Comparison of ENCODE assay signal across 9 mouse cellular contexts in genomic region chr13:55429226-55429888, GRCm38 (mm10). TPM values are rescaled to one million over a fixed set of nuclear protein-coding genes. Genes with fewer than 3 reads are reported as not detected.
DNase-seq lines count a peak whose midpoint lies in the region; ATAC-seq and TF ChIP-seq lines count a peak whose summit lies in the region.
"Had no signal": no experiment of that assay in that cellular context is flagged by ENCODE, and none has a peak within 500 bp of the region (broad histone marks: within the 10 kb centered on the region; RNA-seq: fewer than 3 reads in every experiment).

No protein-coding gene starts in this region.

- no peak for ATAC-seq in megakaryocyte-erythroid progenitor cell, adult 5-6 weeks (replicated peaks; ENCODE audit: low FRiP score, low TSS enrichment, poor library complexity, severe bottlenecking)

- TF ChIP-seq CTCF in left cerebral cortex, adult 2 months (IDR thresholded peaks at IDR 0.05): no peak

- no peak overlapping the region for H3K27ac ChIP-seq in left cerebral cortex, adult 2 months
- H3K27ac ChIP-seq: embryonic facial prominence, embryonic 15.5 days had no signal

- H3K4me3 ChIP-seq in left cerebral cortex, adult 2 months: no peak overlapping the region
- H3K4me3 ChIP-seq: embryonic facial prominence, embryonic 15.5 days had no signal

- DNase-seq in urinary bladder, adult 18-20 months (ENCODE audit: low spot score in 2 of 2): peak; percentile 30 to 73
- DNase-seq in urinary bladder, postnatal 10 days (ENCODE audit: low spot score): no peak
- DNase-seq in induced T-regulatory cell, adult 2 months (ENCODE audit: low read depth): peak; percentile 38
- peak; percentile 66 for DNase-seq in lung, postnatal 14 days
- DNase-seq in left cerebral cortex, adult 8-10 months (ENCODE audit: low spot score in 2 of 2): no peak
- no peak for DNase-seq in layer of hippocampus, postnatal 10 days (ENCODE audit: low spot score in 2 of 2)
- DNase-seq in left cerebral cortex, adult 2 months (ENCODE audit: extremely low spot score in 1 of 2, low spot score in 2 of 2): no peak

- intact Hi-C loops in left cerebral cortex, adult 2 months (cut with DNase I): no loop called here

RNA-seq across cellular contexts. Expression of gene F12, which starts 2.8 kb away (rescaled TPM):
- under 1 TPM; 0.39 to 0.98 (median 0.75) TPM for total RNA-seq in left cerebral cortex, adult 8-10 months (2022)
- total RNA-seq in layer of hippocampus, postnatal 10 days (2021): 1 to 10 TPM in 1 of 2 experiments, under 1 TPM in 1; 0.37 to 1.2 TPM
- not detected in 2 replicates for total RNA-seq in megakaryocyte-erythroid progenitor cell, adult 5-6 weeks (2014; fragmentation: Nextera tagmentation)
- total RNA-seq in megakaryocyte-erythroid progenitor cell, adult 5-6 weeks (2017): not detected in 2 replicates
- 1 to 10 TPM in 1 of 2 experiments, under 1 TPM in 1; 0.95 to 1.3 TPM for total RNA-seq in left cerebral cortex, adult 2 months (2021)

RNA-seq across cellular contexts. Expression of gene Pfn3, which starts 14.3 kb away (rescaled TPM):
- total RNA-seq in left cerebral cortex, adult 8-10 months (2022): not detected
- under 1 TPM in 1 of 2 experiments, not detected in 1; 0.75 TPM for total RNA-seq in layer of hippocampus, postnatal 10 days (2021)
- not detected in 2 replicates for total RNA-seq in megakaryocyte-erythroid progenitor cell, adult 5-6 weeks (2014; fragmentation: Nextera tagmentation)
- total RNA-seq in megakaryocyte-erythroid progenitor cell, adult 5-6 weeks (2017): not detected in 2 replicates
- not detected for total RNA-seq in left cerebral cortex, adult 2 months (2021)

RNA-seq across cellular contexts. Expression of gene Grk6, which starts 15.5 kb away (rescaled TPM):
- total RNA-seq in left cerebral cortex, adult 8-10 months (2022): 10 to 100 TPM; 60.0 to 65.3 (median 61.9) TPM
- 10 to 100 TPM; 76.4 to 79.2 TPM for total RNA-seq in layer of hippocampus, postnatal 10 days (2021)
- total RNA-seq in megakaryocyte-erythroid progenitor cell, adult 5-6 weeks (2014; fragmentation: Nextera tagmentation): 61.4 and 80.6 TPM in 2 replicates
- 67.7 and 82.4 TPM in 2 replicates for total RNA-seq in megakaryocyte-erythroid progenitor cell, adult 5-6 weeks (2017)
- 10 to 100 TPM; 61.2 to 66.2 TPM for total RNA-seq in left cerebral cortex, adult 2 months (2021)

RNA-seq across cellular contexts. Expression of gene Slc34a1, which starts 31.4 kb away (rescaled TPM):
- under 1 TPM in 2 of 4 experiments, not detected in 2; 0.16 to 0.17 TPM for total RNA-seq in left cerebral cortex, adult 8-10 months (2022)
- not detected for total RNA-seq in layer of hippocampus, postnatal 10 days (2021)
- total RNA-seq in megakaryocyte-erythroid progenitor cell, adult 5-6 weeks (2014; fragmentation: Nextera tagmentation): not detected in 2 replicates
- not detected in 2 replicates for total RNA-seq in megakaryocyte-erythroid progenitor cell, adult 5-6 weeks (2017)
- under 1 TPM; 0.25 to 0.49 TPM for total RNA-seq in left cerebral cortex, adult 2 months (2021)

RNA-seq across cellular contexts. Expression of gene Prr7, which starts 34.7 kb away (rescaled TPM):
- total RNA-seq in left cerebral cortex, adult 8-10 months (2022): 10 to 100 TPM; 50.8 to 62.7 (median 59.7) TPM
- 100 to 1,000 TPM in 1 of 2 experiments, 10 to 100 TPM in 1; 98.1 to 112 TPM for total RNA-seq in layer of hippocampus, postnatal 10 days (2021)
- not detected in 2 replicates for total RNA-seq in megakaryocyte-erythroid progenitor cell, adult 5-6 weeks (2014; fragmentation: Nextera tagmentation)
- total RNA-seq in megakaryocyte-erythroid progenitor cell, adult 5-6 weeks (2017): not detected in 2 replicates
- 10 to 100 TPM; 77.6 to 80.2 TPM for total RNA-seq in left cerebral cortex, adult 2 months (2021)

Comparison
In these comparisons a context has a peak if more than half of its experiments do, and no peak if none do; other contexts are left out.
1. DNase-seq: peak in urinary bladder, adult 18-20 months (2 of 2), induced T-regulatory cell, adult 2 months (single experiment) and lung, postnatal 14 days (single experiment); none in urinary bladder, postnatal 10 days (single experiment), left cerebral cortex, adult 8-10 months (0 of 2), layer of hippocampus, postnatal 10 days (0 of 2) and left cerebral cortex, adult 2 months (0 of 2).